Mouse (Mus musculus): ENCODE results near the gene Mrpl33.

DNA sequence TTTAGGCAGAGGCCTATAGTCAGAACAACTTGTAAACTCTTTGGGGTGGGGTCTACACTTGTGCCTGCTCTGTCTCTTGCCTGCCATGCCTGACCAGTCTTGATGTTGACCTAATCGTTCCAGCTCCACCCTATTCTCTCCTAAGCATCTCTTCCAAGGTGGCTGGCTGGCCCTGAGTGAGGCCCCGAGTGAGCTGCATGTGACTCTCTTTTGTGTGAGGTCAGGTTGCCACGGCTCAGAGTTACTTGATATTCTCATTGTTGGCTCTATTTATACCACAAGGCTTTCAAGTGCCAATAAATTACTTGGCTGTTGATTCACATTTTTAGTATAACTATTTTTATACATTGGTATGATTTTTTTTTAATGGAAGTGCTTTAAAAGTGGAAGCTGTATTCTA lies 30.4 kb downstream of the Mrpl33 start:
- TF ChIP-seq POLR2A (IDR thresholded peaks at IDR 0.05; ENCODE audit: control insufficient read depth, extremely low read depth, insufficient read depth, low read length, poor library complexity) (no peak), CTCF (IDR thresholded peaks at IDR 0.05; ENCODE audit: borderline replicate concordance, control insufficient read depth, extremely low read depth, insufficient read depth, low read length, poor library complexity) (no peak)
